Mouse (Mus musculus): ENCODE data around the gene Uimc1. TPM values are rescaled to one million over a fixed set of nuclear protein-coding genes. Genes with fewer than 3 reads are reported as not detected.

The Uimc1 gene
- polyA plus RNA-seq (2015; fragmentation: Nextera tagmentation; extraction: Ambion mirVana), result 18.2 and 18.5 TPM in 2 replicates

DNA sequence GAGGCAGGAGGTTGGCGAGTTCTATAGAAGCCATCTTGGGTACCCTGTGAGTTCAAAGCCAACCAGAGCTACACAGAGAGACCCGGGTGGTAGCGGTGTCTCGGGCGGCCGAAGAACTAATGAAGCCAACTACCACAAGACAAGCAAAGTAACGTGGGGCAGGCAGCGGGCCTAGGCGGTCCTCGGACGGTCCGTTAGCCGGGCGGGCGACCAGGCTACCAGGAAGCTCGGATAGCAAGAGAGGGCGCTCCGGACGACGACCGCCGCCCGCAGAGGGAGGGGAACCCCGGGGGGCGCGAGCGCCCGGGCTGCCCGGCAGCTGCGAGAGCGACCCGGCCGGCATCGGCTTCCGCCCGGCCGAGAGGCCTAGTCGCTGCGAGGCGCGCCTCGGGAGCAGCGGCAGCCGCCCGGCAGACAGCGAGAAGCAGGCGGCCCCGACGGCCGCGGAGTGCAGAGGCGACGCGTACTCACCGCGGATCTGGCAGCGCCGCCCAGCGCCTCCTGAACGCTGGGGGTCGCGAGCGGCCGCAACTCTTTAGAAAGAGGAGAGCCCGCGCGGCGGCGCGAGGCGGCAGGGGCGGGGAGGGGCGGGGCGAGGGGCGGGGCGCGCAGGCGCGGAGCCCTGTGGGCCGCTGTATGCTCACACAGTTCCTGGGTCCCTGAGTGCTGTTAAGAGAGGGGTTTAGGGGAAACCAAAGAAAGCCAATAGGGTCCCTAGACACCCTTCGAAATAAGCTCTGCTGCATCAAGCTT is at the start of gene Uimc1:
TSS of gene Uimc1 (minus strand) at position 575 of the 753 bp plus-strand sequence.
- under 1% methylated on average over 45 of the region's 81 CpGs for WGBS
- Histone ChIP-seq H3K4me2 (ENCODE audit: low read length) (peak within 1 kb of the TSS; percentile 78), H3K4me1 (ENCODE audit: control insufficient read depth, insufficient read depth, low read depth, low read length) (peaks cover 7% of the 10 kb centered on the region), H3K27ac (ENCODE audit: low read depth, low read length) (peak within 1 kb of the TSS; percentile 92), H3K36me3 (ENCODE audit: control insufficient read depth, insufficient read depth, low read length) (no peaks in the 10 kb centered on the region), H3K9me3 (ENCODE audit: control insufficient read depth, low read length) (no peaks in the 10 kb centered on the region), H3K9ac (ENCODE audit: low read depth, low read length) (peak within 1 kb of the TSS; percentile 97), H3K4me3 (ENCODE audit: low read length) (peak within 1 kb of the TSS; percentile 95), H3K27me3 (replicated peaks; ENCODE audit: control insufficient read depth, insufficient read depth, low read length) (no peaks in the 10 kb centered on the region)
- peak; percentile 96 for ATAC-seq

DNA sequence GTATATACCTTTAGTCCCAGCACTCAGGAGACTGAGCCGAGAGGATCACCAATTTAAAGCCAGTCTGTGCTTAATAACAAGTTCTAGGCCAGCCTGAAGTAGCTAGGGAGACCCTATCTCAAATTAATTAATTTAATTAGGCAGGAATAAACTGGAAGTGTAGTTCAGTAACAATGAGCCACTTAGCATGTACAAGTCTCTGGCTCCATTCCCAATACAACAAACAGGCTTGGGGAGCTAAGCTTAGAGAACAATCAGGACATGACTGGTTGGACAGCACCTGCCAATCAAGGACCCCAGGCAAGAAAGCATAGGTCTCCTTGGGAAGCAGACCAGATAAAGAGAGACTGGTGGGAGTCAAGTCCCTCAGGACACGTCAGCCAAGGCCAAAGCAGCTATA is 40.2 kb upstream of the Uimc1 start:
- Histone ChIP-seq H3K9ac (ENCODE audit: low read depth, low read length) (no peak overlapping the region), H3K4me3 (ENCODE audit: low read length) (no peak overlapping the region), H3K36me3 (ENCODE audit: control insufficient read depth, insufficient read depth, low read length) (no peaks in the 10 kb centered on the region), H3K27me3 (replicated peaks; ENCODE audit: control insufficient read depth, insufficient read depth, low read length) (no peaks in the 10 kb centered on the region), H3K4me2 (ENCODE audit: low read length) (no peak overlapping the region), H3K9me3 (ENCODE audit: control insufficient read depth, low read length) (no peaks in the 10 kb centered on the region), H3K4me1 (ENCODE audit: control insufficient read depth, insufficient read depth, low read depth, low read length) (no peaks in the 10 kb centered on the region), H3K27ac (ENCODE audit: low read depth, low read length) (no peak overlapping the region)
- WGBS, result 57% methylated on average over 2 of the region's 2 CpGs
- ATAC-seq, result no peak

DNA sequence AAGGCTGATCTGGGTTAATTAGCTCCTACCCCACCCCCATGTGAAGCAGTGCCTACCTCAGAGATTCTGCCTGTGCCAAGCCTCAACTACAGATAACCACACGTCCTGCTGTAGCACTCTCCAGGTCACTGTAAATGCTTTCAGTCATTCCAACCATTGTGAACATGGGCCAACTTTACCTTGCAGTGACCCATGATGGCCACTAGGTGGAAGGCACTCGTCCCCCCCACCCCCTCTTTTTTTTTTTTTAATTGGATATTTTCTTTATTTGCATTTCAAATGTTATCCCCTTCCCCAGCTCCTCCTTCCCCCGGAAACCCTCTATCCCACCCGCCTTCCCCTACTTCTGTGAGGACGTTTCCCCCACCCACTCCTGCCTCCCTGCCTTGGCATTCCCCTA is 35.3 kb upstream of the Uimc1 start:
- 2% methylated on average over 5 of the region's 5 CpGs for WGBS
- Histone ChIP-seq H3K9ac (ENCODE audit: low read depth, low read length) (no peak overlapping the region), H3K27ac (ENCODE audit: low read depth, low read length) (no peak overlapping the region), H3K27me3 (replicated peaks; ENCODE audit: control insufficient read depth, insufficient read depth, low read length) (no peaks in the 10 kb centered on the region), H3K36me3 (ENCODE audit: control insufficient read depth, insufficient read depth, low read length) (peaks cover 12% of the 10 kb centered on the region), H3K4me2 (ENCODE audit: low read length) (no peak overlapping the region), H3K4me1 (ENCODE audit: control insufficient read depth, insufficient read depth, low read depth, low read length) (no peaks in the 10 kb centered on the region), H3K9me3 (ENCODE audit: control insufficient read depth, low read length) (no peaks in the 10 kb centered on the region), H3K4me3 (ENCODE audit: low read length) (no peak overlapping the region)
- ATAC-seq, result no peak

DNA sequence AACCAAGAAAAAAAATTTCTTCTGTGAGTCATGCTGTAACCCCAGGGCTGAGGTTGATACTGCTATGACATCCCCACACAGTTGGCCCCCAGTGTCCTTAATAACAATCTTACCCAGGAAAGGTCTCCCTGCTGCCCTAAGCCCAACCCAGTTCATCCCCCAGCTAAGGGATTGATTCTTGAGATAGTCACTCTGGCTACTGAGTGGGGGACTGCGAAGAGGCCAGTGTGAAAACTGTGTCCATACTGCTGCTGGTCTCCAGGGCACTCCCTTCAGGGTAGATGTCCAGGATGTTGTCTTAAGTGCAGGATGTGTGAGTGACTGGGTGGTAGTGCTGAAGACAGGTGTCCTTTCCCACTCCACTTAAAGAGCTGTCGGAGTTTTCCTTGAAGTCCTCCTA is 33.3 kb upstream of the Uimc1 start, which contains the start of gene Gm17617:
TSS of gene Gm17617 (minus strand) at position 101 of the 400 bp plus-strand sequence.
- Histone ChIP-seq H3K4me3 (ENCODE audit: low read length) (no peak within 1 kb of the TSS), H3K9ac (ENCODE audit: low read depth, low read length) (no peak within 1 kb of the TSS), H3K27me3 (replicated peaks; ENCODE audit: control insufficient read depth, insufficient read depth, low read length) (no peaks in the 10 kb centered on the region), H3K36me3 (ENCODE audit: control insufficient read depth, insufficient read depth, low read length) (peaks cover 14% of the 10 kb centered on the region), H3K27ac (ENCODE audit: low read depth, low read length) (no peak within 1 kb of the TSS), H3K4me2 (ENCODE audit: low read length) (no peak within 1 kb of the TSS), H3K4me1 (ENCODE audit: control insufficient read depth, insufficient read depth, low read depth, low read length) (no peaks in the 10 kb centered on the region), H3K9me3 (ENCODE audit: control insufficient read depth, low read length) (no peaks in the 10 kb centered on the region)
- no peak for ATAC-seq
- 96% methylated on average over 2 of the region's 2 CpGs for WGBS

DNA sequence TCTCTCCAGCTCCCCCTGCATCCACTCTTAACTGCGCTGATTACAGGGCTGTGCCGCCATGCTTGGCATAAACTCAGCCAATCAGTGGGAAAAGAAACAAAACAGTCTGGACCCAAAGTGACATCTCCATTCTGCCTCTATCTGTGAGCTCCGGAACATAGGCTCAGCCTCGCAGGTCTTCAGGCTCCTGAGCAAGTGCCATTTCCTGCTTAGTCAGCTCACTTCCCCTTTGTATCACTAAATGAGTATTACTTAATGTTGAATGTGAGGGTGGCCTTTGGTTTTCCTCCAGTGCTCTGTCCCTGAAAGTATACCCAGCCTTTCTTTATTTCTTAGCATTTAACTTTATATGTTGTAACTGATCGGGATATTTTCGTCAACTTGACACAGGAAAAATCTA is 24.8 kb upstream of the Uimc1 start:
- Histone ChIP-seq H3K9me3 (ENCODE audit: control insufficient read depth, low read length) (no peaks in the 10 kb centered on the region), H3K27ac (ENCODE audit: low read depth, low read length) (no peak overlapping the region), H3K4me3 (ENCODE audit: low read length) (no peak overlapping the region), H3K36me3 (ENCODE audit: control insufficient read depth, insufficient read depth, low read length) (peaks cover 19% of the 10 kb centered on the region), H3K4me2 (ENCODE audit: low read length) (no peak overlapping the region), H3K4me1 (ENCODE audit: control insufficient read depth, insufficient read depth, low read depth, low read length) (no peaks in the 10 kb centered on the region), H3K9ac (ENCODE audit: low read depth, low read length) (no peak overlapping the region), H3K27me3 (replicated peaks; ENCODE audit: control insufficient read depth, insufficient read depth, low read length) (no peaks in the 10 kb centered on the region)
- WGBS, result 98% methylated on average over 6 of the region's 6 CpGs
- ATAC-seq, result no peak

DNA sequence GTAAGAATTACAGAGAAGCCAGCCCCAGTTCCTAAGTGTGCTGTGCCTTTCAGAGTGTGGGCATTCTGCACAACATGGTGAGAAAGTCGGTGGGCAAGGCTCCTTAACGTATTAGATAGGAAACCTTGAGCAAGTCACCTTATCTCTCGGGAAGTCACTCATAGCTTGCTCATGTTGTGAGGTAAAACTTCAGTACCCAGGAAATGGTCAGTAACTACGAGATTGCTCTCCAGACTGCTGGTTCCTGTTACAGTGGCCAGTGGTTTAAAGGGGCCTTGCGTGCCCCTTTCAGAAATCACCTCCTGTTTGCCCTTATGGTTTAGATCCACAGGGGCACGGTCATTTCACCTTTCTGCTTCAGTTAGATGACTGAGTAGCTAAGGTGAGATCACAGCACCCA is 14.3 kb upstream of the Uimc1 start:
- H3K27me3 ChIP-seq (replicated peaks; ENCODE audit: control insufficient read depth, insufficient read depth, low read length), result no peaks in the 10 kb centered on the region

DNA sequence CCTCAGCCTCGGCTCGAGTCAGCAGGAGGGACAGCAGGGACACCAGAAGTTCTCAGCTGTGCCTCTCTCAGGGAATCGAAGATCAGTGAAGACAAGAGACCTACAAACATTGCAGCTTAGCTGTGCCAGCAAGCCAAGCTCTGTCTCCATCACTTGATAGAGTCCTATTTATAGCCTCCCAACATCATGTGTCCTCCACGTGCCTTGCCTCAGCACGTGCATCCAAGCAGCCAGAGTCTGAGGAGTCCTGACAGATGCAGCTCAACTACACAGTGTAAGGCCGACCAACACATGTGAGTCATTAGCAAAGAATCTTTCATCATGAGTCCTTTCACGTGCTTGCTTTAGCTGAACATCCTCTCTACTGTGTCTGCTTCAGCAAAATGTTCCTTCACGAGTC is 7.6 kb upstream of the Uimc1 start:
- WGBS, result 83% methylated on average over 8 of the region's 8 CpGs
- ATAC-seq, result no peak

More for the DNA sequence above, 14.3 kb upstream of the Uimc1 start:
- Histone ChIP-seq H3K36me3 (ENCODE audit: control insufficient read depth, insufficient read depth, low read length) (peaks cover 2% of the 10 kb centered on the region; the same call in 1 of the 2 replicates), H3K4me2 (ENCODE audit: low read length) (no peak overlapping the region), H3K9me3 (ENCODE audit: control insufficient read depth, low read length) (no peaks in the 10 kb centered on the region), H3K27ac (ENCODE audit: low read depth, low read length) (no peak overlapping the region), H3K9ac (ENCODE audit: low read depth, low read length) (no peak overlapping the region), H3K4me1 (ENCODE audit: control insufficient read depth, insufficient read depth, low read depth, low read length) (no peaks in the 10 kb centered on the region), H3K4me3 (ENCODE audit: low read length) (no peak overlapping the region)
- no peak for ATAC-seq
- 93% methylated on average over 6 of the region's 6 CpGs for WGBS

DNA sequence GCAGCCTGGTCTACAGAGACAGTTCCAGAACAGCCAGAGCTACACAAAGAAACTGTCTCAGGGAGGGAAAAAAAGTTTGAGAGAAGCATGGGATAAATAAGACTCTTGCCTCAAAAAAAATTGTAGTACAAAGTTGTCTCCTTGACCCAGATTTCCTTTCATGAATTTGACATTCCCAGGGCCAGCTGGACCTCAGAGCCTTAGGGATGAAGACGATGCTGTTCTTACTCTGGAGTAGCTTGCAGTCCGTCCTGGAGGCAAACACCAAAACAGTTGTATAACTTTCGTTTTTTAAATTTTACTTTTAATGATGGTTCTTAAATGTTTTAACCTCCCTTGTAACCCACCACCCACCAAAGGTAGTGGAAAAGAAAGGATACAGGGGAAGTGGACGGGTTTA is 7.0 kb upstream of the Uimc1 start:
- no peak overlapping the region for H3K4me2 ChIP-seq (ENCODE audit: low read length)
- no peak overlapping the region for H3K27ac ChIP-seq (ENCODE audit: low read depth, low read length)
- H3K27me3 ChIP-seq (replicated peaks; ENCODE audit: control insufficient read depth, insufficient read depth, low read length), result no peaks in the 10 kb centered on the region
- H3K4me3 ChIP-seq (ENCODE audit: low read length), result no peak overlapping the region
- H3K9ac ChIP-seq (ENCODE audit: low read depth, low read length), result no peak overlapping the region
- no peaks in the 10 kb centered on the region for H3K9me3 ChIP-seq (ENCODE audit: control insufficient read depth, low read length)
- WGBS, result 92% methylated on average over 4 of the region's 4 CpGs
- no peaks in the 10 kb centered on the region for H3K36me3 ChIP-seq (ENCODE audit: control insufficient read depth, insufficient read depth, low read length)
- H3K4me1 ChIP-seq (ENCODE audit: control insufficient read depth, insufficient read depth, low read depth, low read length), result peaks cover 11% of the 10 kb centered on the region
- no peak for ATAC-seq

More for the DNA sequence above, 7.6 kb upstream of the Uimc1 start:
- Histone ChIP-seq H3K4me3 (ENCODE audit: low read length) (no peak overlapping the region), H3K36me3 (ENCODE audit: control insufficient read depth, insufficient read depth, low read length) (no peaks in the 10 kb centered on the region), H3K9ac (ENCODE audit: low read depth, low read length) (no peak overlapping the region), H3K27ac (ENCODE audit: low read depth, low read length) (no peak overlapping the region), H3K4me2 (ENCODE audit: low read length) (no peak overlapping the region), H3K4me1 (ENCODE audit: control insufficient read depth, insufficient read depth, low read depth, low read length) (peaks cover 11% of the 10 kb centered on the region), H3K9me3 (ENCODE audit: control insufficient read depth, low read length) (no peaks in the 10 kb centered on the region), H3K27me3 (replicated peaks; ENCODE audit: control insufficient read depth, insufficient read depth, low read length) (no peaks in the 10 kb centered on the region)

DNA sequence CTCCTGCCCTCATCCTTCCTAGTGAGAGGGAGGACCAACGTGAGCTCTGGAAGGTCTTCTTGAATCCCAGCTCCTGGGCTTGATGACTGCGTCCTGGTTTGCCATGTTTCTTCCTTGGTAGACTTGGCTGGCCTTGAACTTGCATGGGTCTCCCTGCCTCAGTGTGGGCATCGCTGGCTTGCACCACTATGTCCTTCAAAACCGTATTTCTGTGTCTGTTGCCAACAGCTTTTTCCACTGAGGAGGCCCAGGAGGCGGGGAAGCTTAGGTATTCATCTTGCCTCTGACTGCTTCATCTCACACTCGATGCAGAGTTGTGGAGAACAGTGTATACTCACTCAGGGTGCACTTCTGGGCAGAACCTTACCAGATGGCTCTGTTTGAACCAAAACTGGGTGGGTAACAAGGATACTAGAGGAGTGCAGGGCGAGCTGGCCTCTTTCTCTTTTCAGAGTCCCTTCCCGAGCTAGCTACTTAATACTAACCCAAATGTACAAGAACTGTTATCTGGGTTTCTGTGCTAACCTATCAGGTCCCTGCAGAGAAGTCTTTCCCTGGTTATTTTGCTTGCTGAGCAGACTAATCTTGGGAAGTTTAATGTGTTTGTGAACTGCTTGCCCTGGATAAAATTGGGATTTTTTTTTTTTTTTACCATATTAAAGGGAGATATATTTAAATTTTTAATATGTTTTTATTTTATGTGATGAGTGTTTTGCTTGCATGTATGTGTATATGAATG is 6.0 kb upstream of the Uimc1 start:
- Histone ChIP-seq H3K4me1 (ENCODE audit: control insufficient read depth, insufficient read depth, low read depth, low read length) (peaks cover 11% of the 10 kb centered on the region), H3K27me3 (replicated peaks; ENCODE audit: control insufficient read depth, insufficient read depth, low read length) (no peaks in the 10 kb centered on the region), H3K27ac (ENCODE audit: low read depth, low read length) (no peak overlapping the region; the same call in 1 of the 2 replicates), H3K9ac (ENCODE audit: low read depth, low read length) (peak overlapping the region; percentile 92), H3K36me3 (ENCODE audit: control insufficient read depth, insufficient read depth, low read length) (no peaks in the 10 kb centered on the region), H3K4me2 (ENCODE audit: low read length) (peak overlapping the region; percentile 84), H3K9me3 (ENCODE audit: control insufficient read depth, low read length) (no peaks in the 10 kb centered on the region), H3K4me3 (ENCODE audit: low read length) (peak overlapping the region; percentile 80)
- WGBS, result 21% methylated on average over 8 of the region's 8 CpGs
- 0 out of 2 replicates have a peak, but pooled peaks have one; percentile 3 for ATAC-seq
